Mouse (Mus musculus): ENCODE data around the gene Slc12a5.

Slc12a5 gene

DNA sequence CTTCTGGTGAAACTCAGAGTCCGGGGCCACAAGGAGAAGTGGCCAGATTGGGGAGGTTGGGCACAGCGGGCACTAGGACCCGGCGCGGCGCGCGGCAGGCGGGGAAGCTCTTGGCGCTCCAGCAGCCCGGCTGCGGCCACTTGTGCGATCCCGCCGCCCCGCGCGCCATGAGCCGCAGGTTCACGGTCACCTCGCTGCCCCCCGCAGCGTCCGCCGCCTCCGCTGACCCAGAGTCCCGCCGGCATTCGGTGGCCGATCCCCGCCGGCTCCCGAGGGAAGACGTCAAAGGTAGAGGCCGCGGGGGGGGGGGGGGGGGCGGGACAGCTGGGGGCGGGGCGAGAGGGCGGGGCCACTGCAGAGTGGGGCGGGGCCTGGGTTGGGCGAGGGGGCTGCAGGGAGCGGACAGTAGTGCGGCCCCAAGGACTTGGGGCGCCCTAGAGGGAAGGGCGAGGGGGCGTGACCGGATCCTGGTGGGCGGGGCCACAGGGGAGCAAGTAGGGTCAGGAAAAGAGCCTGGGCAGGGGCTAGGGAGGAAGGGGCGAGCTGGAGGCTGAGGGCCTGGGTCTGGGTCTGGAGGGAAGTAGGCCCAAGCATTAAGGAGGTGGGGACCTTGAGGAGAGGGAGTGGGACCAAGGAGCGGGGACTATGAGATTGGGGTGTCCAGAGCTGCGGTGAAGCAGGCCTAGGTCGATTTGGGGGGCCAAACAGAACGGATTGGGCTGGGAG lies at the start of gene Slc12a5:
Gene Slc12a5, plus strand, starts transcription at position 87 of the 726 bp plus-strand sequence.
- peak; percentile 78 for DNase-seq

DNA sequence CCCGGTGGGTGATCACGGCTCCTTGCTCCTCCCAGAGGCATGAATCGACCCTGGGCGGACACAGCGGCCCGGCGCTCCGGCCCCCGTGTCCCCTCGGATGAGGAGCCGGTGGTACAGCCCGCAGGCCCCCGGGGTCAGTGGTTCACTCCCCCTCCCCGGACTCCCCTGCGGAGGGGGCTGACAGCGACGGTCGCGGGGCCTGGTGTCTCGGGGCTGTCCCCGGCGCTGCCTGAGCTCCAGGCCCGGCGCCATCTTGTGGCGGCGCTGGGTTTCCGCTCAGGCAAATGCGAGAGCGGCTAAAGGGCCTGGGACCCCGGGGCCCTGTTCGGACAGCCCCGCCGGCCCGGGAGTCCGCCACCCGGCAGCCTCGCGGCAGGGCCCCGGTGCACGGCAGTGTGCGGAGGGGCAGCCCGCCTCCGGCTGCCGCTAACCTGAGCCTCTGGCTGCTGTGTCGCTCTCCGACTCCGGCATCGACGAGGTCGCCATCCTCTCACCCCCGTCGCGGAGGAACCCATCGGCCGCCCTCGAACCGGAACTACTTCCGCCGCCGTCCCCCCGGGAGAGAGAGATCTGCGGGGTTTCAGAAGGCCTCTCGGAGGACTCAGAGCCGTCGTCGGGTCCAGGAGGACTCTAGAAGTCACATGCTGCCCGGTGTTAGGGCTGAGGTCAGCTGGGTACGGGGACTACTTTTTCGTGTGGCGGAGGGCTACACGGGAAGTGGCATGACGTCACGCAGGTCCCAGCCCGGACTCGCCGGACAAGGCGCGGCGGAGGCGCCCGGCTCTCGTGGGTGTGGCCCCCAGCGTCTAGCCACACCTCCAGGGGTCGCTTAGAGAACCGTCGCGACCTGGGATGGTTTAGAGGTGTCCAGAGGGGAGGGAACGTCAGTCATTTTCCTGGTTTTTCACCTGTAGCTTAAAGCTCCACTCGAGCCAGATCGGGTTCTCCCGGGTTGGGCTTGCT lies 49.2 kb upstream of the Slc12a5 start, which contains the start of gene Zfp335:
Gene Zfp335, minus strand, starts transcription at position 672 of the 963 bp plus-strand sequence.
- DNase-seq, result peak; percentile 97

DNA sequence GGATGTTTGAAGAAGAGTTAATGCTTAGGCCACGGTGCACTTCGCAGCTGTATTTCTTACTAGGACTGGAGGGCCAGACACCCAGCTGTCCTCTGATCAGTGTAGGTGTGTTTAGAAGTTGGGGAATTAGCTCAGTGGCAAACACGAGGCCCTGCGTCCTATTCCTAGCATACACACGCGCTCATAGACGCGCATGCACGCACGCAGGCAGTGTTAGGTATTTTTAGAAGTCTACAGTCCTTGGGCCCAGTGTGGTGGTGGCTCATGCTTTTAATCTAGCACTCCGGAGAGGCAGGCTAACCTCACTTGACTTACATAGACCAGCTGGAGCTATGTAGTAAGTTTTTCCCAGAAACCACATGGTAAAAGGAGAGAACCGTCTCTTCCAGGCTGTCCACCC lies 48.5 kb upstream of the Slc12a5 start:
- peak; percentile 51 for DNase-seq

DNA sequence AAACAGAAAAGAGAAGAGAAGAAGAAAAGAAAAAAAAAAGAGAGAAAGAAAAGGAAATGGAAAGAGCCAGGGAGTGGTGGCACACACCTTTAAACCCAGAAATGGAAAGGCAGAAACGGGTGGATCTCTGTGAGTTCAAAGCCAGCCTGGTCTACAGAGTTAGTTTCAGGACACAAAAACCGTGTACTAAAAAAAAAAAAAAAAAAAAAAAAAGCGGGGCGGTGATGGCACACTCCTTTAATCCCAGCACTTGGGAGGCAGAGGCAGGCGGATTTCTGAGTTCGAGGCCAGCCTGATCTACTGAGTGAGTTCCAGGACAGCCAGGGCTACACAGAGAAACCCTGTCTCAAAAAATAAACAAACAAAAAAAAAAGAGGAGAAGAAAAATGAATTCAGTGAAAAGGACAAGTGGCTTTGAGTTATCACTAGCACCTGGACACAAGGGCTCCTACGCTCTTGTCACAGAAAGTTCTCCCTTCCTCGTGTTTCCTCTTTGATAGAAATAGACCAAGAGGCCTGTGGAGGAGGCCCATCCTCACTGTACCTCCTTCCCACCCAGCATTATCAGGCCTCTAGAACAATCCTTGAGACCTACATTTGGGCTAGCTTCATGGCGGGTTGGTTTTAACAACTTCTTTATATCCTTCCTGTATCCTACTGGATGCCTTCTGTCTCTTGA lies 47.7 kb upstream of the Slc12a5 start:
- no peak for DNase-seq

DNA sequence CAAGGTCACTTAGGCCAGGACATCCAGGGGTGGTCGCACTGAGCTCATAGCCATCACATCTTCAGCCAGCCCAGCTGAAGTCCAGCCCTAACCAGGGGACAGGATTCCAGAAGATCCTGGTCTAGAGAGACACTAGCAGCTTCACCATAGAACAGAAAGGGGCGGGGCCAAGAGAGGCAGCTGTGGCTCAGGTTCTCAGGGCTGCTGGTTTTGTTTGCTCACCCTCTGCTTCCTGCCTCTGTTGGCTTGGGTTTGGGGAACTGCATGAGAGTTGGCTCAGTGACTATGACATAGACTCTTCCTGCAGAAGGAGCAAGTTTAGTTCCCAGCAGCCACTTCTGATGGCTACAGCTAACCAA lies 47.2 kb upstream of the Slc12a5 start:
- DNase-seq, result peak; percentile 55

DNA sequence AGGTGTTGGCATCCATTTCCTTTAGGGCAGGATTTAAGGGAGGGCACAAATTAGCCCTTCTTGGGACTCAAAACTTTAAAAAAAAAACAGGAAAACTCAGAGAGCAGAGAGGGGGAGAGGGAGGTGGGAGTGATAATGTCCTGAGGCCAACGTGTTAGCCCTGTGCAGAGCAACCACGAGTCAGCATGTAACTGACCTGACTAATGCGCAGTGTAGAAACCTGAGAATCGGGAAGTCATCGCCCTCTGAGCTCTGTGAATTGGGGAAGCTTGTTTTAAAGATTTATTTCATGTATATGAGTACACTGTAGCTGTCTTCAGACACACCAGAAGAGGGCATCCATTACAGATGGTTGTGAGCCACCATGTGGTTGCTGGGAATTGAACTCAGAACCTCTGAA lies 43.8 kb upstream of the Slc12a5 start:
- DNase-seq, result no peak

DNA sequence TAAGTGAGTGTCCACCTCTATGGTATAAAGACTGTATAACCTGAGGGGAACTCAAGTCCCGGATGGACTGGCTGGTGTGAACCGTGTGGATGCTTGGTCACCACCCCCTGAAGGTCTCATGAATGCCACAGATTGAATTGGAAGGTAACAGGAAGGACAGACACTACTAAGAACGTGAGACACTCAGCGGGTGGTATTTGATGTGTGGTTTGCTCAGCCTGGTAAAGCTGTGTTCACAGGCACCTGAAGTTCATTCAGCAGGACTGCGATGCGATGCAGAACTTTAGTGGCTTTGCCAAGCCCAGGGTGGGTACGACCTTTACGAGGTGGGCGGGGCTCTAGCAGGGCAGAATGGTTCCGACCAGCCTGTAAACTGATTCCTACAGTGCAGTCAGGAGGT lies 43.2 kb upstream of the Slc12a5 start:
- DNase-seq, result no peak

DNA sequence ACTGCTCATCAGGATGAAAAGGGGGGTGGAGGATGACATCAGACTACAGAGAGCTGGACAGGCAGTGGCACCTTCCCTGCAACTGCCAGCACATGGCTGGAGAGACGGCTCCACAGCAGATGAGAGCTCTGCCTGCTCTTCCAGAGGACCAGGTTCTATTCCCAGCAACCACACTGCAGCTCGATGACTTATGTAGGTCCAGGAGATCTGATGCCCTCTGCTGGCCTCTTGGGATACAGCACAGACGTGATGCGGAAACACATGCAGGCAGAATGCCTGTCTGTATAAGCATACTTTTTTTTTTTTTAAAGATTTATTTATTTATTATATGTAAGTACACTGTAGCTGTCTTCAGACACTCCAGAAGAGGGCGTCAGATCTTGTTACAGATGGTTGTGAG lies 42.3 kb upstream of the Slc12a5 start:
- DNase-seq, result peak; percentile 55

DNA sequence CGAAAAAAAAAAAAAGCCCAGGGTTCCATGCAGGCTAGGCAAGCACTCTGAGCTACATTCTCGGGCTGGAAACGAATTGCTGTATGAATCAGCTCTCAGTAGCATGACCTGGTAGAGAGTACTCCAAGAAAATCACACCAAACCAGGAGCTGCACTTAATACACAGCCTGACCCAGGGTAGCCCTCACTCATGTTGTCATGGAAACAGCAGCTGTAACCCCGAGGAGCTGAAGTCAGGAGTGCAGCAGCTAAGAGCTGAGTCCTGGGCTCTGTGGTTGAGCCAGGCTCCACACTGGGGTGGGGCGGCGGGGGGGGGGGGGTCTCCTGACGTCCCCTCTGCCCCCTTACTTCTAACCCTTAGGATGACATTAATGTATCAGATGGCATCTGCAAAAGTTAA lies 38.6 kb upstream of the Slc12a5 start:
- DNase-seq, result no peak

DNA sequence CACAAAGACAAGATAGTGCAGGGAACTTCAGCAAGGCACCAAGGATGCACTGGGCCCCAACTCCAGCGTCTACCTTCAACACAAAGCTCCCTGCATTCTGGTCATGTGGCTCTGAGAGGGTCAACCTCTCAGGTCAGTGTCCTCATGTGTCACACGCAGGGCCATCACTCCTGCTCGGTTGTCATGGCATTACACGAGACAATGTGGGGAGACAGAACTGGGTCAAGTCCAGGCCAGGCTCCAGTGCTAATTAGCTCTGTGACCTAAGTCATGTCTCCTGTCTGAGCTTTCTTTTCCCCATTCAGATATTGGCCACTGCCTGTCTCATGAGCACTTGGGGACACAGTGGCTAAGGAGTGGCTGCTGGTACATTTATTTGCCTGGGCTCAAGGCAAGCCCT lies 37.3 kb upstream of the Slc12a5 start:
- no peak for DNase-seq

DNA sequence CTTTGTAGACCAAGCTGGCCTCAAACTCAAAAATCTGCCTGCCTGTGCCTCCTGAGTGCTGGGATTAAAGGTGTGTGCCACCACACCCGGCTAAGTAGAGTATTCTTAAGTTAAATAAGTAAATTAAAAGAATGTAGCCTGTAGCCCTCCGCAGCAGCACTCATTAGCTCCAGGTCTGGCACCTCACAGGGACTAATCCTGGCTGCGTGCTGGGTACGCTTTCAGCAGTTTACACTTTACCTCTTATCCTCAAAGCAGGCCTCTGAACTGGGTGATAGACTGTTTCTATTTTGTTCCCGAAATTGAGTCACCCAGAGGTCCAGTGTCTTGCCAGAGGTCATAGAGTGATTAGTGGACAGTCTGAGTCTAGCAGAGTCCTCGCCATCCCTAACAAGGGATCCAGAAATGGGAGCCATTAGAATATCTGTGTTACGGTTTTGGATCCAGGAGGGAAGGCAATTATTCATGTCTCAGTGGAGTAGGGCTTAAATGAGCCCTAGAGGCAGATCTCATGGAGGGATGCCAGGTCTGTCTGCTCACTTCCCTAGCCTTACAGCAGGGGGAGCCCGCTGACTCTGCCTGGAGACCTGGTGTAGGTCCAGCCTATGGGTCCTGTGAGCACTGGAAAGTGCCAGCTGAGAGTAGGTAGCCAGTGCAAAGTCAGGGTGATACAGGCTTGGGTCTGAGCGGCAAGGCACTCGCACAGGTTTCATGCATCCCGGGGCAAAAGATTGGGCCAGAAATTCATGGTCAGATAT lies 36.3 kb upstream of the Slc12a5 start:
- peak; percentile 92 for DNase-seq

DNA sequence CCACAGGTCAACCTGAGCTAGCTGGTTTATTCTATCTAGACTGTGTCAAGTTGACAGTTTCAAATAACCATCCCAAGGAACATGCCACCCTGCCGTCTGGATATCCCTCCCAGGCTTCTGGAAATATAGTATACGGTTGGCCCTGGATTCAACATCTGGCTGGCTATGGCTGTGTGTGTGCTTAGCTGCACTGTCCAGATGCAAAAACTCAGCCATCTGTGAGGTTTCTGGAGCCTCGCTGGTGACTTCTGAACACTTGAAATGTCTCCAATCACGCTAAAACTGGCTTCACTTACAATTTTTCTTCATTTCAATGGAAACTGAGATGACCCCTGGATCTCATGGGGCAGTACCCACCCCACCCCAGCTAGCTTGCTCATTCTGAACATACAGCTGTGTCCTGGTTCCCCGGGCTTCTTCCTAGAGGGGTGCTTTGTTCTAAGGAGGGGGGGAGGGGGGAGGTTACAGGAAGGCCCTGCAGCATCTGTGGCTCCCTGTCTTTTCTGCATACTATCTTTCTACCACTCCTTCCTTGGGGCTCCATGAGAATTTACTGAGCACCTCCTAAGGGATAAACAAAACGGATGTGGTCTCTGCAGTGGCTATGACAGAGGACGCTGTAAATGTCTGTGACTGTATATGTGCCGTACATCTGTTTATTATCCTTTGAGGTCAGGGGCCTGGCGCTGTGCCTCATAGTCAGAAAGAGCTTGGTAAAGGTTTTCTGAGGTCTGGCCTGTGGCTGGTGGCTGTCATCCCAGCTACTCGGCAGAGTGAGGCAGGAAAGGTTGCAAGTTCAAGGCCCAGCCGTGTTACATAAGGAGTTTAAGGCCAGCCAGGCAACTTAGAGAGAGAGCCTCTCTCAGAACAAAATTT lies 29.7 kb upstream of the Slc12a5 start:
- DNase-seq, result peak; percentile 64

DNA sequence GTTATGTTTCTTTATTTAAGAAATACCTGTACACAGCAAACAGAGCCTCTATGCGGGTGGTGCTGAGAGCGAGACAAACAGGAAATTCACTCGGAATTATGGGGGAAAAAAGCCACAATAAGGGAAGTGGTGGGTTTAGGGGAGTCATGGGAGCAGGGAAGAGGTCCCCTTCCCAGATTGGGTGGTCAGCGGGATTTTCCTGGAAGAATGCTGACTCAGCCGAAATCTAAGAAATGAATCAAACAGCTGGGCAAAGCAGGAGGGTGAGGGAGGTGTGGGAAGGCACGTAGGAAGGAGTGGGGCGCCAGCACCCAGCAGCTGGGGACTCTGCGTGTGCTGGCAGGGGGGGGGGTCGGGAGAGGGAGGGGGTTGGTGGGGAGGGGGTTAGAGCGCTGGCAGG lies 27.1 kb upstream of the Slc12a5 start:
- DNase-seq, result no peak

DNA sequence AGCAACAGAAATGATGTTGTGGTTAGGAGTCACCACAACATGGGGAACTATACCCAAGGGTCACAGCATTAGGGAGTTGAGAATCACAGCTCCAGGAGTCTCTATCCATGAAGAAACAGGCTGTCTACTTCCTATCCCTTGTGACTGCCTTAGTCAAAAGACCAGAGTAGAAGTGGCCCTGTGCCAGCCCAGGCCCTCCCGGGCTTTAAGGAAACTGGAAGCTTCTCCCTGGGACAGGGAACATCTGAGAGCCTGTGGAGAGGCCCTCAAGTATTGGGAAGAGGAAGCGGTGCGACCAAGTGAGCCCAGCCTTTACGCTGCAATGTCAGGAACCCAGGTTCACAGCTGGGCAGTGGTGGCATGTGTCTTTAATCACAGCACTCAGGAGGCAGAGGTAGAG lies 24.6 kb upstream of the Slc12a5 start:
- peak; percentile 61 for DNase-seq

DNA sequence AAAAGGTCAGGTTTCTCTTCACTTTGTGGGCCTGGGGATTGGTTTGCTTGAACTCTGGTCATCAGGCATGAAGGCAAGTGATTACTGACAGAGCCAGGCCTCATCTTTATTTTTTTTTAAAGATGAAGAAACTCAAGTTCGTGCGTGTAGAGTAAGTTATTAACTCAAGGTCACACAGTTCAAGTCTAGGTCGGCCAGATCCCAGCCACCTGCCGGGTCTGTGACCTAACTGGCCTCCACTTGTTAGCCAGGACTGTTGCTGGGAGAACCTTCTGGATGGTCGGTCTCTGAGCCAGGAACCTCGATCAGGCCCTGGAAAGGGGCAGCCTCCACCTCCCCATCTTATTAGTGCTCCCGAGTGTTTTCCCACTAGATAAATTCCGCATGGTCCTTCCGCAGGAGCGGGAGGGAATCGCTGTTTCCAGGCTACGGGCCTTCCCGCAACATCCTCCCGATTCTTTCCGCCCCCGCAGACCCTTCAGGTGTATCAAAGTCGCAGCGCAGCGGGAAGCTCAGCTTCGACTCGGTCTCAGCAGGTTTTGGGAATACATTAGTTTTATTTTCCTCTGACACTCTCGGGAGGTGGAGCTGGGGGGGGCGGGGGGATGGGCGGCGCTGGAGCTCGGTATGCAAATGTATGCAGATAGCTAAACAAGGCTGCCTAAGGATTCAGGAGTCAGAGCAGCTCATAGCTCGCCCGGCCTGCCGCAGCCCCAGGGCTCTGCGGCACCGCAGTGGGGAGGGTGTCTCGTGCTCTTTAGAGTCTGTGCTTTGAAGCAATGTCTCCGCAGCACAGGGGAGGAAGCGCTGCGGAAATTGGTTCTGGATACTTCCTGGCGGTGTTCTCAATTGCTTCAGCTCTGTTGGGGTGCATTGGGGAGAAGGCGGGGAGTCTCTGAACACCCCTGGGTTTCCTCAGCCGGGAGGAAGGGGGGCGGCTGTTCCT lies 22.2 kb upstream of the Slc12a5 start:
- peak; percentile 63 for DNase-seq

DNA sequence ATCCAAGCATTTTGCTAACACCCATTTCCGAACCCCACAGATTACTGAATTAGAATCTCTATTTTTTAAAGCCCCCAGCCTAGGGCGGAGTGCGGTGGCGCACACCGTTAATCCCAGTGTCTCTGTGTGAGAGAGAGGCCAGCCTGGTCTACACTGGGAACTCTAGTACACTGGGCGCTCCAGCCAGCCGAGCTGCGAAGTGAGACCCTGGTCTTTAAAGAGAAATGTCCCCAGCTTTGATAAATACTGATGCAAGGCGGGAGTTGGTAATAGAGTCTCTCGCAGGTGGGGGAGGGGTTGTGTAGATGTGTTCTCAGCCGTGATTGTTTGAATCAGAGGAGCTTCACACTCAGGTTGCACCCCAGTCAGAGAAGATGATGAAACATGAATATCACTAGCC lies 21.5 kb upstream of the Slc12a5 start:
- no peak for DNase-seq

DNA sequence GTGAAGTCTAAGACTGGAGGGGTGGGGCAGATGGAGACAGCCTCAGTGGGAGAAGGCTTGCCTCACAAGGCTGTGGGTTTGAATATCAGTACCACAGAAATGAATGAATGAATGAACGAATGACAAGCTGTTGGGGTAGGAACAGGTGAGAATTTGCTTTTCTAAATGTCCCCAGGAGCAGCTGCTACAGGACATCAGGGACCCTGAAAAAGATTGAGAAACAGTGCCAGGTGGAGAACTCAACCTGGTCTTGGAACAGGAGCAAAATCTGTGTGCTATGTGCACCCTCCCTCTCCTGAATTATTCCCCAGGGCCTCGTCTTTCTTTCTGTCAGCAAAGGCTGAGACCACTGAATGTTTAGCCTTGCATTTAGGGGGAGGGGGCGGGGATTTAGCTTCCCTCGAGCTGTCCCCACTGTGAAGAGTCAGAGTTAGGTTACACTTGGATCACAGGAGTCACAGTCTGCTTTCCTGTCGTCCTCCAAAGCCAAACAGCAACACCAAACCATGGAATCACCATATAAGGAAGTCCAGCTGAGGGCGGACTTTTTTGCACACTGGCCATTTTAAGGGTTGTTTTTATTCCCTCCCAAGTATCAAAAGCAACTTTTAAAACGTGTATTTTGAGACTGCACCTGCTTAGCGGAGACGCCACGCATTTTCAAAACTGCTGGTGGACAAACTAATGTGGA lies 20.3 kb upstream of the Slc12a5 start, which contains the start of gene Mmp9:
Gene Mmp9, plus strand, starts transcription at position 641 of the 691 bp plus-strand sequence.
- DNase-seq, result no peak

DNA sequence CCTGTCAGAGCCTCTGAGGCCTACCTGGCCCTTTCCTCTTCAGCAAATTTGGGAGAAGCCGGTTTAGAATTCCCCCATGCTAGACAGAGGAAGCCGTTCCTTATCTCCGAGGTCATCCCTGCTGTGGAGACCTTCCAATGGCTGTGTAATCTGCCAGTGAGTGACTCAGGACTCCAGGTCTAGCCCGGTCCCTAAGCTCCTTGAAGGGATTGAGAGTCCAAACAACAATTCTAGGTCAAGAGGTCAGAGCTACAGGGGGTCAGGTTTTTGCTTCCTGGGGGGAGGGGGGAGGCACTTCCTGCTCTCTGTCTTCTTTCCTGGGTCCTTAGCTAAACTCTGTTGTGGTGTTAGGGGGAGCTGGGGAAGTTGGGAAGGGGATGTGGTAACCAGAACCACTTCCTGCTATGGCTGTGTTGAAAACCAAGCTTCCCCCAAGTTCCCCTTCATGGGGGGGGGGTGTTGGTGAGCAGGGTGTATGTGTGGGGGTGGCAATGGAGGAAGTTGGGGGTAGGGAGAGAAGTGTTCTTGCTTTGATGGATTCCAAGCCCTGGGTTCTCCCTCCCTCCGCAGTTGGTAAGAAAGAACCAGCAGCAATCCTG lies 17.8 kb upstream of the Slc12a5 start:
- no peak for DNase-seq

DNA sequence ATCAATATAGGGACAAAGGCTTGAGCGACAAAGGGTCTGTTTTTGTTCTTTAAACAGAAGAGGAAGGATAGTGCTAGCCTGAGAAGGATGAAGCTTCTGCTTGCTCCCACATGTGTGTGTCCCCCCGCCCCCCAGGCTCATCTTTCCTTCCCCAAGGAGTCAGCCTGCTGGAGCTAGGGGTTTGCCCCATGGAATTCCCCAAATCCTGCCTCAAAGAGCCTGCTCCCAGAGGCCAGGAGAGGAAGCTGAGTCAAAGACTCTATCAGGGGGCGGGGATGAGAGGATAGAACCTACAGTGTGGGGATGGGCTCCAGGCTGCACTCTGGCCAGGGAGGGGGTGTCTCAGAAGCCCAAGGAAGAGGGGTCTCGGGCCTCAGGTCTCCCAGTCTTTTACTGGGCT lies 13.1 kb upstream of the Slc12a5 start:
- no peak for DNase-seq

All from kidney, postnatal 10 days (tissue).